ENCODE assay signal across 24 mouse cellular contexts in genomic region chr4:153890130-153890529, GRCm38 (mm10).
DNase-seq lines count a peak whose midpoint lies in the region; ATAC-seq and TF ChIP-seq lines count a peak whose summit lies in the region.
"Had no signal": no experiment of that assay in that cellular context is flagged by ENCODE, and none has a peak within 500 bp of the region (broad histone marks: within the 10 kb centered on the region; RNA-seq: fewer than 3 reads in every experiment).

No protein-coding gene starts in this region.

- no peak for DNase-seq in hindbrain, embryonic 10.5 days (ENCODE audit: low spot score)
- peak in 1 of 2 experiments; percentile 5 for DNase-seq in layer of hippocampus, adult 2 months (ENCODE audit: low spot score in 2 of 2)
- DNase-seq in layer of hippocampus, adult 9-10 months (ENCODE audit: low spot score): no peak
- DNase-seq in right cerebral cortex, postnatal 25 days: peak; percentile 8
- DNase-seq in right cerebral cortex, adult 18-20 months: no peak
- no peak for DNase-seq in cerebellum, adult 8-10 months
- DNase-seq: adrenal gland, postnatal 10 days; adrenal gland, postnatal 36 days; B cell, adult 2 months; cerebellum, adult 18-20 months; cerebellum, adult 9-11 months; cerebellum, postnatal 25 days; gastrocnemius, postnatal 14 days; heart, adult 11 months had no signal

- H3K36me3 ChIP-seq in hindbrain, embryonic 13.5 days: no peaks in the 10 kb centered on the region
- H3K36me3 ChIP-seq in hindbrain, embryonic 10.5 days: no peaks in the 10 kb centered on the region
- H3K36me3 ChIP-seq: embryonic facial prominence, embryonic 12.5 days; embryonic facial prominence, embryonic 15.5 days; forebrain, embryonic 15.5 days; G1E had no signal

- WGBS in hindbrain, embryonic 13.5 days: 84% methylated on average over 9 of the region's 9 CpGs
- WGBS in hindbrain, embryonic 10.5 days: 90% methylated on average over 9 of the region's 9 CpGs

- no peak overlapping the region for H3K4me2 ChIP-seq in hindbrain, embryonic 13.5 days
- H3K4me2 ChIP-seq: embryonic facial prominence, embryonic 12.5 days; embryonic facial prominence, embryonic 15.5 days; forebrain, embryonic 15.5 days; heart, embryonic 11.5 days; hindbrain, embryonic 14.5 days had no signal

- H3K27ac ChIP-seq in hindbrain, embryonic 13.5 days: 0 out of 2 replicates have a peak overlapping the region, but pooled peaks have one; percentile 23
- no peak overlapping the region for H3K27ac ChIP-seq in hindbrain, embryonic 10.5 days
- peak overlapping the region; percentile 43; the same call in 1 of the 2 replicates for H3K27ac ChIP-seq in layer of hippocampus, adult 2 months
- H3K27ac ChIP-seq: embryonic facial prominence, embryonic 12.5 days; embryonic facial prominence, embryonic 15.5 days; forebrain, embryonic 15.5 days; hindbrain, embryonic 14.5 days; hindbrain, postnatal 0 days had no signal

- peaks cover 8% of the 10 kb centered on the region; the same call in 1 of the 2 replicates for H3K4me1 ChIP-seq in hindbrain, embryonic 13.5 days (replicated peaks)
- no peaks in the 10 kb centered on the region for H3K4me1 ChIP-seq in hindbrain, embryonic 10.5 days (replicated peaks)
- H3K4me1 ChIP-seq: embryonic facial prominence, embryonic 12.5 days had no signal

- H3K4me3 ChIP-seq in hindbrain, embryonic 13.5 days: no peak overlapping the region
- no peak overlapping the region for H3K4me3 ChIP-seq in hindbrain, embryonic 10.5 days
- no peak overlapping the region; the same call in 1 of the 2 replicates for H3K4me3 ChIP-seq in layer of hippocampus, adult 2 months
- H3K4me3 ChIP-seq: embryonic facial prominence, embryonic 12.5 days; embryonic facial prominence, embryonic 15.5 days; forebrain, embryonic 15.5 days had no signal

- ATAC-seq in hindbrain, embryonic 13.5 days (ENCODE audit: low FRiP score): no peak
- ATAC-seq: forebrain, embryonic 15.5 days; Patski had no signal

- TF ChIP-seq CTCF in layer of hippocampus, adult 2 months (conservative IDR thresholded peaks at IDR 0.05): no peak

- H3K9ac ChIP-seq in hindbrain, embryonic 13.5 days: no peak overlapping the region
- H3K9ac ChIP-seq: embryonic facial prominence, embryonic 12.5 days; embryonic facial prominence, embryonic 15.5 days; forebrain, embryonic 15.5 days; hindbrain, embryonic 14.5 days had no signal

- H3K27me3 ChIP-seq in hindbrain, embryonic 13.5 days: peaks cover 4% of the 10 kb centered on the region; the same call in 1 of the 2 replicates
- H3K27me3 ChIP-seq in hindbrain, embryonic 10.5 days (ENCODE audit: insufficient read depth, poor library complexity, severe bottlenecking): no peaks in the 10 kb centered on the region
- H3K27me3 ChIP-seq: CH12.LX; embryonic facial prominence, embryonic 15.5 days; forebrain, embryonic 15.5 days; Patski had no signal

- H3K9me3 ChIP-seq in hindbrain, embryonic 13.5 days: no peaks in the 10 kb centered on the region
- no peaks in the 10 kb centered on the region for H3K9me3 ChIP-seq in hindbrain, embryonic 10.5 days
- H3K9me3 ChIP-seq: embryonic facial prominence, embryonic 12.5 days; embryonic facial prominence, embryonic 15.5 days; forebrain, embryonic 15.5 days had no signal
